Mouse (Mus musculus): Measurements from ENCODE around the gene Mt2. TPM values are rescaled to one million over a fixed set of nuclear protein-coding genes. Genes with fewer than 3 reads are reported as not detected.

Mt2 gene
- not detected for total RNA-seq (2023)

GRCm38 (mm10) chr8:94172075-94172808 is at the start of gene Mt2:
Mt2 (plus strand) TSS chr8:94172664.

GRCm38 (mm10) chr8:94136933-94137332 is 35.5 kb upstream of the Mt2 start, which contains the start of gene Mt4:
Mt4 (plus strand) TSS chr8:94137197.

GRCm38 (mm10) chr8:94152513-94153300 is 19.8 kb upstream of the Mt2 start, which contains the start of gene Mt3:
Mt3 (plus strand) TSS chr8:94152607.

GRCm38 (mm10) chr8:94178857-94179712 is 6.6 kb downstream of the Mt2 start, which contains the start of gene Mt1:
Mt1 (plus strand) TSS chr8:94179082.

GRCm38 (mm10) chr8:94214252-94215173 is 42.0 kb downstream of the Mt2 start, which contains the start of gene Nup93:
Nup93 (plus strand) TSS chr8:94214564.

Other genes with a start within 250 kb of the Mt2 start
- gene Amfr, start 159.8 kb upstream of the Mt2 start, total RNA-seq (2023): 61.8 TPM
- gene Nudt21, start 135.6 kb upstream of the Mt2 start, total RNA-seq (2023): 64.8 TPM
- 23.1 TPM for gene Ogfod1, start 135.5 kb upstream of the Mt2 start, total RNA-seq (2023)
- 12.1 TPM for gene Bbs2, start 73.7 kb upstream of the Mt2 start, total RNA-seq (2023)
- gene Mt4, start 35.5 kb upstream of the Mt2 start, total RNA-seq (2023): not detected
- gene Mt3, start 20.1 kb upstream of the Mt2 start, total RNA-seq (2023): not detected
- 1.6 TPM for gene Mt1, start 6.4 kb downstream of the Mt2 start, total RNA-seq (2023)
- 27.0 TPM for gene Nup93, start 41.9 kb downstream of the Mt2 start, total RNA-seq (2023)
- gene Slc12a3, start 156.5 kb downstream of the Mt2 start, total RNA-seq (2023): 0.30 TPM
- gene Herpud1, start 213.8 kb downstream of the Mt2 start, total RNA-seq (2023): 187 TPM

Data from CD4-positive naive resting alpha-beta T cell, adult 57 days (primary cell).